Mouse (Mus musculus): Measurements from ENCODE around the gene Pde5a. TPM values are rescaled to one million over a fixed set of nuclear protein-coding genes. Genes with fewer than 3 reads are reported as not detected.

Gene Pde5a
- polyA plus RNA-seq, 1 experiment from 2014 or later, result 9.0 TPM

- Histone ChIP-seq H3K9ac (ENCODE audit: low read depth, low read length) (no peak overlapping the region), H3K4me3 (ENCODE audit: low read length) (no peak overlapping the region), H3K27me3 (replicated peaks; ENCODE audit: control insufficient read depth, insufficient read depth, low read length) (no peaks in the 10 kb centered on the region), H3K9me3 (ENCODE audit: control insufficient read depth, low read length) (peaks cover 4% of the 10 kb centered on the region), H3K4me1 (ENCODE audit: control insufficient read depth, insufficient read depth, low read length) (no peaks in the 10 kb centered on the region), H3K36me3 (ENCODE audit: control insufficient read depth, insufficient read depth, low read length) (peaks cover 14% of the 10 kb centered on the region), H3K4me2 (ENCODE audit: low read depth, low read length) (no peak overlapping the region), H3K27ac (ENCODE audit: low read length) (no peak overlapping the region)
- 95% methylated on average over 9 of the region's 9 CpGs for WGBS
- no peak for ATAC-seq
Observed at GRCm38 (mm10) chr3:122788314-122788713, 59.6 kb downstream of the Pde5a start.

GRCm38 (mm10) chr3:122789544-122789943 lies 60.8 kb downstream of the Pde5a start:
- 89% methylated on average over 6 of the region's 6 CpGs for WGBS
- peaks cover 14% of the 10 kb centered on the region for H3K36me3 ChIP-seq (ENCODE audit: control insufficient read depth, insufficient read depth, low read length)
- H3K4me1 ChIP-seq (ENCODE audit: control insufficient read depth, insufficient read depth, low read length), result no peaks in the 10 kb centered on the region
- no peak overlapping the region for H3K27ac ChIP-seq (ENCODE audit: low read length)
- no peak overlapping the region for H3K9ac ChIP-seq (ENCODE audit: low read depth, low read length)
- H3K9me3 ChIP-seq (ENCODE audit: control insufficient read depth, low read length), result peaks cover 4% of the 10 kb centered on the region
- no peak overlapping the region for H3K4me3 ChIP-seq (ENCODE audit: low read length)
- no peak overlapping the region for H3K4me2 ChIP-seq (ENCODE audit: low read depth, low read length)
- ATAC-seq, result no peak
- no peaks in the 10 kb centered on the region for H3K27me3 ChIP-seq (replicated peaks; ENCODE audit: control insufficient read depth, insufficient read depth, low read length)

- Histone ChIP-seq H3K27me3 (replicated peaks; ENCODE audit: control insufficient read depth, insufficient read depth, low read length) (no peaks in the 10 kb centered on the region), H3K36me3 (ENCODE audit: control insufficient read depth, insufficient read depth, low read length) (peaks cover 2% of the 10 kb centered on the region; the same call in 1 of the 2 replicates), H3K9ac (ENCODE audit: low read depth, low read length) (no peak overlapping the region), H3K27ac (ENCODE audit: low read length) (peak overlapping the region; percentile 61; the same call in 1 of the 2 replicates), H3K4me1 (ENCODE audit: control insufficient read depth, insufficient read depth, low read length) (0 out of 2 replicates have a peak, but pooled peaks cover 5% of the 10 kb centered on the region), H3K9me3 (ENCODE audit: control insufficient read depth, low read length) (no peaks in the 10 kb centered on the region), H3K4me3 (ENCODE audit: low read length) (no peak overlapping the region), H3K4me2 (ENCODE audit: low read depth, low read length) (no peak overlapping the region)
- ATAC-seq, result no peak
- 69% methylated on average over 6 of the region's 6 CpGs for WGBS
Observed at GRCm38 (mm10) chr3:122800050-122800449, 71.3 kb downstream of the Pde5a start.

GRCm38 (mm10) chr3:122800553-122801435 lies 72.0 kb downstream of the Pde5a start:
- peak; percentile 61; the same call in 1 of the 2 replicates for ATAC-seq
- Histone ChIP-seq H3K4me2 (ENCODE audit: low read depth, low read length) (no peak overlapping the region), H3K27me3 (replicated peaks; ENCODE audit: control insufficient read depth, insufficient read depth, low read length) (no peaks in the 10 kb centered on the region), H3K27ac (ENCODE audit: low read length) (peak overlapping the region; percentile 78), H3K9me3 (ENCODE audit: control insufficient read depth, low read length) (no peaks in the 10 kb centered on the region), H3K9ac (ENCODE audit: low read depth, low read length) (no peak overlapping the region), H3K4me1 (ENCODE audit: control insufficient read depth, insufficient read depth, low read length) (0 out of 2 replicates have a peak, but pooled peaks cover 5% of the 10 kb centered on the region), H3K4me3 (ENCODE audit: low read length) (no peak overlapping the region), H3K36me3 (ENCODE audit: control insufficient read depth, insufficient read depth, low read length) (peaks cover 2% of the 10 kb centered on the region; the same call in 1 of the 2 replicates)
- 50% methylated on average over 10 of the region's 10 CpGs for WGBS

- H3K36me3 ChIP-seq (ENCODE audit: control insufficient read depth, insufficient read depth, low read length), result peaks cover 2% of the 10 kb centered on the region; the same call in 1 of the 2 replicates
- peak overlapping the region; percentile 78 for H3K27ac ChIP-seq (ENCODE audit: low read length)
- H3K4me2 ChIP-seq (ENCODE audit: low read depth, low read length), result no peak overlapping the region
- 0 out of 2 replicates have a peak, but pooled peaks cover 5% of the 10 kb centered on the region for H3K4me1 ChIP-seq (ENCODE audit: control insufficient read depth, insufficient read depth, low read length)
- no peaks in the 10 kb centered on the region for H3K27me3 ChIP-seq (replicated peaks; ENCODE audit: control insufficient read depth, insufficient read depth, low read length)
- no peaks in the 10 kb centered on the region for H3K9me3 ChIP-seq (ENCODE audit: control insufficient read depth, low read length)
- H3K9ac ChIP-seq (ENCODE audit: low read depth, low read length), result no peak overlapping the region
- ATAC-seq, result peak; percentile 41
- 72% methylated on average over 15 of the region's 15 CpGs for whole genome bisulfite sequencing
- H3K4me3 ChIP-seq (ENCODE audit: low read length), result no peak overlapping the region
Observed at GRCm38 (mm10) chr3:122801436-122802221, 72.9 kb downstream of the Pde5a start.

GRCm38 (mm10) chr3:122807313-122807712 lies 78.6 kb downstream of the Pde5a start:
- WGBS, result 76% methylated on average over 8 of the region's 8 CpGs
- Histone ChIP-seq H3K27me3 (replicated peaks; ENCODE audit: control insufficient read depth, insufficient read depth, low read length) (no peaks in the 10 kb centered on the region), H3K4me1 (ENCODE audit: control insufficient read depth, insufficient read depth, low read length) (no peaks in the 10 kb centered on the region), H3K9ac (ENCODE audit: low read depth, low read length) (no peak overlapping the region), H3K4me2 (ENCODE audit: low read depth, low read length) (no peak overlapping the region), H3K9me3 (ENCODE audit: control insufficient read depth, low read length) (no peaks in the 10 kb centered on the region), H3K36me3 (ENCODE audit: control insufficient read depth, insufficient read depth, low read length) (peaks cover 2% of the 10 kb centered on the region; the same call in 1 of the 2 replicates), H3K4me3 (ENCODE audit: low read length) (no peak overlapping the region), H3K27ac (ENCODE audit: low read length) (no peak overlapping the region)
- ATAC-seq, result no peak

GRCm38 (mm10) chr3:122810090-122810863 lies 81.5 kb downstream of the Pde5a start:
- WGBS, result 92% methylated on average over 2 of the region's 2 CpGs
- no peak overlapping the region for H3K4me3 ChIP-seq (ENCODE audit: low read length)
- no peak overlapping the region for H3K27ac ChIP-seq (ENCODE audit: low read length)
- H3K27me3 ChIP-seq (replicated peaks; ENCODE audit: control insufficient read depth, insufficient read depth, low read length), result no peaks in the 10 kb centered on the region
- H3K4me1 ChIP-seq (ENCODE audit: control insufficient read depth, insufficient read depth, low read length), result peaks cover 11% of the 10 kb centered on the region; the same call in 1 of the 2 replicates
- no peak overlapping the region for H3K9ac ChIP-seq (ENCODE audit: low read depth, low read length)
- no peak for ATAC-seq
- H3K36me3 ChIP-seq (ENCODE audit: control insufficient read depth, insufficient read depth, low read length), result peaks cover 2% of the 10 kb centered on the region; the same call in 1 of the 2 replicates
- H3K9me3 ChIP-seq (ENCODE audit: control insufficient read depth, low read length), result no peaks in the 10 kb centered on the region
- no peak overlapping the region for H3K4me2 ChIP-seq (ENCODE audit: low read depth, low read length)

- ATAC-seq, result no peak
- Histone ChIP-seq H3K4me1 (ENCODE audit: control insufficient read depth, insufficient read depth, low read length) (peaks cover 12% of the 10 kb centered on the region; the same call in 1 of the 2 replicates), H3K36me3 (ENCODE audit: control insufficient read depth, insufficient read depth, low read length) (peaks cover 2% of the 10 kb centered on the region; the same call in 1 of the 2 replicates), H3K4me2 (ENCODE audit: low read depth, low read length) (no peak overlapping the region), H3K9me3 (ENCODE audit: control insufficient read depth, low read length) (no peaks in the 10 kb centered on the region), H3K9ac (ENCODE audit: low read depth, low read length) (no peak overlapping the region), H3K4me3 (ENCODE audit: low read length) (no peak overlapping the region), H3K27me3 (replicated peaks; ENCODE audit: control insufficient read depth, insufficient read depth, low read length) (no peaks in the 10 kb centered on the region), H3K27ac (ENCODE audit: low read length) (no peak overlapping the region)
- 90% methylated on average over 5 of the region's 5 CpGs for WGBS
Observed at GRCm38 (mm10) chr3:122810986-122811385, 82.2 kb downstream of the Pde5a start.

Data from intestine, embryonic 16.5 days (tissue).